Mouse (Mus musculus) urinary bladder, adult 2 months (tissue): ENCODE measurements around the gene Serpinf2. TPM values are rescaled to one million over a fixed set of nuclear protein-coding genes. Genes with fewer than 3 reads are reported as not detected.
"Not testable (repeated sequence)": the region's sequence is repeated elsewhere in the genome, so short reads cannot be mapped to it uniquely, and the experiment has no call there.

Experiments
- DNase-seq: peaks from one replicate; pipeline ENCODE4 v3.0.0; 2022; ENCODE audit warnings: low spot score
- polyA plus RNA-seq: library from polyadenylated mRNA; depleted of rRNA; stranded (reverse); fragments of >200 nt; gene quantifications from 2 replicates; pipeline ENCODE4 v1.2.3, GENCODE M21; 2012; rRNA removed

Gene Serpinf2
- polyA plus RNA-seq, 1 experiment, result 0.14 TPM

GRCm38 (mm10) chr11:75395611-75396010, 43.8 kb downstream of the Serpinf2 start:
- DNase-seq, result no peak

- DNase-seq, result not testable (repeated sequence)
Measured at GRCm38 (mm10) chr11:75383529-75383928, 55.9 kb downstream of the Serpinf2 start.

Other genes starting within 250 kb of the Serpinf2 start
- gene Dph1, start 248.3 kb downstream of the Serpinf2 start, polyA plus RNA-seq, result 20.1 and 26.6 TPM in 2 replicates
- gene Rtn4rl1, start 245.8 kb downstream of the Serpinf2 start, polyA plus RNA-seq, result 23.3 and 34.8 TPM in 2 replicates
- gene Rpa1, start 91.3 kb downstream of the Serpinf2 start, polyA plus RNA-seq, result 55.4 and 72.0 TPM in 2 replicates
- gene Smyd4, start 91.2 kb downstream of the Serpinf2 start, polyA plus RNA-seq, result 6.7 and 6.8 TPM in 2 replicates
- 85.3 and 147 TPM in 2 replicates for gene Serpinf1, start 16.9 kb downstream of the Serpinf2 start, polyA plus RNA-seq
- 8.5 and 13.0 TPM in 2 replicates for gene Wdr81, start 15.1 kb upstream of the Serpinf2 start, polyA plus RNA-seq
- gene Tlcd2, start 22.1 kb upstream of the Serpinf2 start, polyA plus RNA-seq, result 12.1 and 12.6 TPM in 2 replicates
- gene Prpf8, start 47.2 kb upstream of the Serpinf2 start, polyA plus RNA-seq, result 75.7 and 79.3 TPM in 2 replicates
- 6.4 and 7.2 TPM in 2 replicates for gene Rilp, start 70.5 kb upstream of the Serpinf2 start, polyA plus RNA-seq
- 4.9 and 6.4 TPM in 2 replicates for gene Scarf1, start 73.9 kb upstream of the Serpinf2 start, polyA plus RNA-seq
- gene Slc43a2, start 92.1 kb upstream of the Serpinf2 start, polyA plus RNA-seq, result 11.3 and 12.5 TPM in 2 replicates
- gene Pitpna, start 148.5 kb upstream of the Serpinf2 start, polyA plus RNA-seq, result 148 and 178 TPM in 2 replicates
- 61.9 and 68.7 TPM in 2 replicates for gene Inpp5k, start 191.4 kb upstream of the Serpinf2 start, polyA plus RNA-seq
- gene Myo1c, start 210.9 kb upstream of the Serpinf2 start, polyA plus RNA-seq, result 126 and 135 TPM in 2 replicates
- gene Crk, start 239.7 kb upstream of the Serpinf2 start, polyA plus RNA-seq, result 84.0 and 86.6 TPM in 2 replicates